Mouse (Mus musculus) midbrain, embryonic 14.5 days (tissue): ENCODE measurements at regions not wholly inside any gene's neighbourhood (a gene's known extent, or its start where the extent isn't known, plus 50 kb on each side); places are given as distances from the start of the nearest gene placed in this dataset.

Source experiments
- ATAC-seq: fragments of 200-750 bp; cut with Nextera tagmentation; 2 replicates; pipeline ENCODE4 v1.8.0; 2017; ENCODE audit warnings: moderate number of reproducible peaks, moderate library complexity; ENCODE audit not compliant: low FRiP score, low TSS enrichment
- DNase-seq: peaks from one replicate; pipeline ENCODE4 v3.0.0-alpha.2; 2015
- H3K27ac ChIP-seq: fragments of 300-500 bp; sonication (generic); replicated peaks from 2 replicates; pipeline ENCODE4 v1.5.1; 2014; ENCODE audit warnings: mild to moderate bottlenecking, low read depth, low read length, moderate library complexity
- H3K27me3 ChIP-seq: fragments of 300-500 bp; sonication (generic); 2 replicates; pipeline ENCODE4 v1.6.1; 2014; ENCODE audit warnings: low read length, control low read depth, mixed read lengths; ENCODE audit not compliant: control insufficient read depth, insufficient read depth
- H3K36me3 ChIP-seq: fragments of 300-500 bp; sonication (generic); 2 replicates; pipeline ENCODE4 v1.6.1; 2014; ENCODE audit warnings: low read length, control low read depth; ENCODE audit not compliant: control insufficient read depth, insufficient read depth
- H3K4me1 ChIP-seq: fragments of 300-500 bp; sonication (generic); 2 replicates; pipeline ENCODE4 v1.6.1; 2014; ENCODE audit warnings: mild to moderate bottlenecking, antibody characterized with exemption, low read length, control low read depth; ENCODE audit not compliant: control insufficient read depth, insufficient read depth
- H3K4me2 ChIP-seq: fragments of 300-500 bp; sonication (generic); 2 replicates; pipeline ENCODE4 v1.6.1; 2014; ENCODE audit warnings: mild to moderate bottlenecking, low read length, moderate library complexity
- H3K4me3 ChIP-seq: fragments of 300-500 bp; sonication (generic); replicated peaks from 2 replicates; pipeline ENCODE4 v1.5.1; 2014; ENCODE audit warnings: low read depth, low read length
- H3K9ac ChIP-seq: fragments of 300-500 bp; sonication (generic); replicated peaks from 2 replicates; pipeline ENCODE4 v1.6.1; 2014; ENCODE audit warnings: mild to moderate bottlenecking, low read length, moderate library complexity
- H3K9me3 ChIP-seq: fragments of 300-500 bp; sonication (generic); 2 replicates; pipeline ENCODE4 v1.6.1; 2016; ENCODE audit warnings: low read length, control low read depth, mixed read lengths; ENCODE audit not compliant: control insufficient read depth
- WGBS: fragments of 180-500 bp; shearing (Covaris S2); extraction: QIAGEN DNeasy Blood & Tissue Kit; methylation state at CpG from one replicate; pipeline ENCODE4 v1.1.7; 2014; 5-methylcytosine and 5-hydroxymethylcytosine counted together

GRCm38 (mm10) chr19:21140456-21140855, 131.6 kb upstream of the Zfand5 start:
- WGBS: 78% methylated on average over 3 of the region's 3 CpGs

DNA sequence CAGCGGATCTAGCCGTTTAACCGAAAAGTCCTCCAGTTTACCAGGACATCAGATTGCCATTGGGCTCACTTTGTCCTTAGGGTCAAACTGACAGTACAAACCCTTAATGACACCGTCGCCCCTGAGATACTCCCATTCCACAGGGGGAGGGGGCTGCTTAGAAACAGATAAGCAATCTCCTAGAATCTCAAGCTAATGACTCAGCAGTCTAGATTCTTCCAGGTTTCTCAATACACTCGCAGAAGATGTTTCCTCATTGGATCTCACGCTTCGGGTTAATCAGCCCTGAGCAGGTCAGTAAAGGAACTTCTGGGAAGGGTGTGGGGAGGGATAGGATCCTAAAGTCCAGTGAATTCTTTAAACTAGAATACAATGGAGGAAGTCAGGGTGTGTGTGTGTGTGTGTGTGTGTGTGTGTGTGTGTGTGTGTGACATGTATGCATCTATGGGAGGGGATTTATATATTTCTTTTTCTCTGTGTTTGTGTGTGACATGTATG, 133.0 kb upstream of the Zfand5 start:
- Histone ChIP-seq H3K27me3 (no peaks in the 10 kb centered on the region), H3K36me3 (no peaks in the 10 kb centered on the region), H3K9me3 (no peaks in the 10 kb centered on the region), H3K9ac (no peak overlapping the region), H3K4me2 (no peak overlapping the region), H3K4me1 (peaks cover 13% of the 10 kb centered on the region; the same call in 1 of the 2 replicates), H3K27ac (no peak overlapping the region), H3K4me3 (no peak overlapping the region)
- DNase-seq (no peak), ATAC-seq (no peak)
- WGBS: 90% methylated on average over 8 of the region's 8 CpGs

More at GRCm38 (mm10) chr19:21140456-21140855, 131.6 kb upstream of the Zfand5 start:
- Histone ChIP-seq H3K4me1 (peaks cover 20% of the 10 kb centered on the region; the same call in 1 of the 2 replicates), H3K9ac (no peak overlapping the region), H3K36me3 (no peaks in the 10 kb centered on the region), H3K4me2 (no peak overlapping the region), H3K27ac (no peak overlapping the region), H3K27me3 (no peaks in the 10 kb centered on the region), H3K4me3 (no peak overlapping the region), H3K9me3 (no peaks in the 10 kb centered on the region)
- no peak for ATAC-seq
- no peak for DNase-seq

GRCm38 (mm10) chr19:21136756-21137155, 135.3 kb upstream of the Zfand5 start:
- WGBS: 63% methylated on average over 1 of the region's 1 CpGs
- no peak overlapping the region for H3K9ac ChIP-seq
- H3K4me1 ChIP-seq: peaks cover 12% of the 10 kb centered on the region; the same call in 1 of the 2 replicates
- DNase-seq: no peak
- no peak overlapping the region for H3K27ac ChIP-seq
- H3K4me2 ChIP-seq: no peak overlapping the region
- H3K36me3 ChIP-seq: no peaks in the 10 kb centered on the region
- no peaks in the 10 kb centered on the region for H3K27me3 ChIP-seq
- no peak overlapping the region for H3K4me3 ChIP-seq
- H3K9me3 ChIP-seq: no peaks in the 10 kb centered on the region
- ATAC-seq: no peak

- WGBS: 21% methylated on average over 5 of the region's 5 CpGs
- Histone ChIP-seq H3K9ac (no peak overlapping the region), H3K27ac (no peak overlapping the region), H3K27me3 (no peaks in the 10 kb centered on the region), H3K4me1 (peaks cover 12% of the 10 kb centered on the region; the same call in 1 of the 2 replicates), H3K36me3 (no peaks in the 10 kb centered on the region), H3K9me3 (no peaks in the 10 kb centered on the region), H3K4me2 (no peak overlapping the region), H3K4me3 (no peak overlapping the region)
- peak; percentile 16; the same call in 1 of the 2 replicates for ATAC-seq
- no peak for DNase-seq
Measured at GRCm38 (mm10) chr19:21135998-21136380, 136.1 kb upstream of the Zfand5 start.

GRCm38 (mm10) chr19:21135297-21135997, 136.6 kb upstream of the Zfand5 start:
- 18% methylated on average over 6 of the region's 6 CpGs for WGBS

GRCm38 (mm10) chr19:21129653-21130052, 142.4 kb upstream of the Zfand5 start:
- Histone ChIP-seq H3K4me3 (no peak overlapping the region), H3K9ac (no peak overlapping the region), H3K36me3 (no peaks in the 10 kb centered on the region), H3K4me2 (no peak overlapping the region), H3K27ac (no peak overlapping the region), H3K27me3 (no peaks in the 10 kb centered on the region), H3K9me3 (no peaks in the 10 kb centered on the region), H3K4me1 (no peaks in the 10 kb centered on the region)
- WGBS: 70% methylated on average over 5 of the region's 5 CpGs
- DNase-seq: no peak
- ATAC-seq: no peak

More at GRCm38 (mm10) chr19:21135297-21135997, 136.6 kb upstream of the Zfand5 start:
- no peaks in the 10 kb centered on the region for H3K27me3 ChIP-seq
- H3K9me3 ChIP-seq: no peaks in the 10 kb centered on the region
- no peak overlapping the region for H3K27ac ChIP-seq
- no peak overlapping the region for H3K4me3 ChIP-seq
- no peak overlapping the region for H3K4me2 ChIP-seq
- ATAC-seq (no peak), DNase-seq (peak; percentile 33)
- H3K4me1 ChIP-seq: peaks cover 12% of the 10 kb centered on the region; the same call in 1 of the 2 replicates
- H3K9ac ChIP-seq: no peak overlapping the region
- no peaks in the 10 kb centered on the region for H3K36me3 ChIP-seq

GRCm38 (mm10) chr19:21127079-21127745, 144.9 kb upstream of the Zfand5 start:
- DNase-seq: no peak
- H3K4me3 ChIP-seq: no peak overlapping the region
- no peaks in the 10 kb centered on the region for H3K27me3 ChIP-seq
- no peak overlapping the region for H3K4me2 ChIP-seq
- no peaks in the 10 kb centered on the region for H3K36me3 ChIP-seq
- ATAC-seq: no peak
- no peak overlapping the region for H3K27ac ChIP-seq
- no peaks in the 10 kb centered on the region for H3K9me3 ChIP-seq
- 95% methylated on average over 8 of the region's 8 CpGs for WGBS
- H3K4me1 ChIP-seq: no peaks in the 10 kb centered on the region
- no peak overlapping the region for H3K9ac ChIP-seq

- Histone ChIP-seq H3K9me3 (no peaks in the 10 kb centered on the region), H3K27ac (no peak overlapping the region), H3K27me3 (no peaks in the 10 kb centered on the region), H3K36me3 (no peaks in the 10 kb centered on the region), H3K9ac (no peak overlapping the region), H3K4me3 (no peak overlapping the region), H3K4me2 (no peak overlapping the region), H3K4me1 (no peaks in the 10 kb centered on the region)
- DNase-seq: no peak
- 93% methylated on average over 2 of the region's 2 CpGs for WGBS
- no peak for ATAC-seq
Measured at GRCm38 (mm10) chr19:21126670-21127069, 145.4 kb upstream of the Zfand5 start.
